Mouse (Mus musculus) macrophage (primary cell): Measurements from ENCODE around the gene Scgb1b11. TPM values are rescaled to one million over a fixed set of nuclear protein-coding genes. Genes with fewer than 3 reads are reported as not detected.
"Not testable (repeated sequence)": the region's sequence is repeated elsewhere in the genome, so short reads cannot be mapped to it uniquely, and the experiment has no call there.

Experiments
- H3K27ac ChIP-seq: fragments of 350-480 bp; formaldehyde crosslinking; 2 replicates; pipeline ENCODE4 v1.9.0; 2021
- H3K36me3 ChIP-seq: fragments of 350-480 bp; formaldehyde crosslinking; 2 replicates; pipeline ENCODE4 v1.9.0; 2021; ENCODE audit errors: inconsistent target
- H3K4me3 ChIP-seq: fragments of 350-480 bp; formaldehyde crosslinking; 2 replicates; pipeline ENCODE4 v1.9.0; 2021; ENCODE audit errors: inconsistent target
- H3K79me2 ChIP-seq: fragments of 350-480 bp; formaldehyde crosslinking; 2 replicates; pipeline ENCODE4 v1.9.0; 2021; ENCODE audit errors: inconsistent target
- WGBS: methylation state at CpG from one replicate; pipeline ENCODE4 v1.1.7; 2026; ENCODE audit warnings: inconsistent platforms; ENCODE audit not compliant: missing documents; 5-methylcytosine and 5-hydroxymethylcytosine counted together
- polyA plus RNA-seq: library from polyadenylated mRNA; stranded (reverse); fragments of 250-400 nt; gene quantifications from 3 replicates; pipeline ENCODE4 v1.2.4, GENCODE M21; 2018; ENCODE audit warnings: inconsistent platforms
- total RNA-seq, 78 experiments: library from RNA; depleted of rRNA; stranded (reverse); fragments of 250-400 nt; gene quantifications; 1 replicate in 9 of 78; 2 replicates in 24 of 78; 3 replicates in 43 of 78; 4 replicates in 2 of 78; pipeline ENCODE4 v1.2.4; 2018; ENCODE audit warnings: inconsistent platforms in 56 of 78

Gene Scgb1b11
- not detected for total RNA-seq (2018; cell fraction: chromatin; rRNA removed)
- not detected for total RNA-seq (2018; cell fraction: cytosol; rRNA removed)
- total RNA-seq (2018; cell fraction: nucleus; rRNA removed) = not detected
- not detected in 3 replicates for polyA plus RNA-seq

GRCm38 (mm10) chr7:32222540-32222939 lies at the start of gene Scgb1b11:
TSS of gene Scgb1b11 (plus strand) at chr7:32222840.
- H3K4me3 ChIP-seq, H3K79me2 ChIP-seq, H3K27ac ChIP-seq, H3K36me3 ChIP-seq: not testable (repeated sequence)
- no CpG with 5 or more reads among the region's 2 CpGs for WGBS

GRCm38 (mm10) chr7:32211045-32211444 lies 11.6 kb upstream of the Scgb1b11 start, which contains the start of gene Scgb2b11:
TSS of gene Scgb2b11 (minus strand) at chr7:32211145.
- not testable (repeated sequence) for H3K36me3 ChIP-seq, H3K4me3 ChIP-seq, H3K27ac ChIP-seq, H3K79me2 ChIP-seq
- 86% methylated on average over 1 of the region's 2 CpGs for WGBS

Other genes starting within 250 kb of the Scgb1b11 start
- gene Scgb1b10, start 122.0 kb upstream of the Scgb1b11 start, polyA plus RNA-seq = not detected in 3 replicates
- gene Scgb2b11, start 11.7 kb upstream of the Scgb1b11 start, polyA plus RNA-seq = not detected in 3 replicates
- gene Scgb2b12, start 104.4 kb downstream of the Scgb1b11 start, polyA plus RNA-seq = not detected in 3 replicates
- gene Scgb1b12, start 111.3 kb downstream of the Scgb1b11 start, polyA plus RNA-seq = not detected in 3 replicates
- gene Scgb1b29, start 218.7 kb downstream of the Scgb1b11 start, polyA plus RNA-seq = not detected in 3 replicates